Mouse (Mus musculus) ES-Bruce4 (cell line): ENCODE data around the gene Pak3.

Experiments used
- CTCF ChIP-seq: IDR thresholded peaks from one replicate; pipeline ENCODE4 v1.8.1; 2011; ENCODE audit warnings: low read depth, low read length
- EP300 ChIP-seq: IDR thresholded peaks from 2 replicates; pipeline ENCODE4 v1.6.1; 2011; ENCODE audit warnings: low read depth, low read length; ENCODE audit not compliant: insufficient read depth
- POLR2A ChIP-seq: IDR thresholded peaks from one replicate; pipeline ENCODE4 v1.8.1; 2011; ENCODE audit warnings: low read length; ENCODE audit not compliant: insufficient read depth

DNA sequence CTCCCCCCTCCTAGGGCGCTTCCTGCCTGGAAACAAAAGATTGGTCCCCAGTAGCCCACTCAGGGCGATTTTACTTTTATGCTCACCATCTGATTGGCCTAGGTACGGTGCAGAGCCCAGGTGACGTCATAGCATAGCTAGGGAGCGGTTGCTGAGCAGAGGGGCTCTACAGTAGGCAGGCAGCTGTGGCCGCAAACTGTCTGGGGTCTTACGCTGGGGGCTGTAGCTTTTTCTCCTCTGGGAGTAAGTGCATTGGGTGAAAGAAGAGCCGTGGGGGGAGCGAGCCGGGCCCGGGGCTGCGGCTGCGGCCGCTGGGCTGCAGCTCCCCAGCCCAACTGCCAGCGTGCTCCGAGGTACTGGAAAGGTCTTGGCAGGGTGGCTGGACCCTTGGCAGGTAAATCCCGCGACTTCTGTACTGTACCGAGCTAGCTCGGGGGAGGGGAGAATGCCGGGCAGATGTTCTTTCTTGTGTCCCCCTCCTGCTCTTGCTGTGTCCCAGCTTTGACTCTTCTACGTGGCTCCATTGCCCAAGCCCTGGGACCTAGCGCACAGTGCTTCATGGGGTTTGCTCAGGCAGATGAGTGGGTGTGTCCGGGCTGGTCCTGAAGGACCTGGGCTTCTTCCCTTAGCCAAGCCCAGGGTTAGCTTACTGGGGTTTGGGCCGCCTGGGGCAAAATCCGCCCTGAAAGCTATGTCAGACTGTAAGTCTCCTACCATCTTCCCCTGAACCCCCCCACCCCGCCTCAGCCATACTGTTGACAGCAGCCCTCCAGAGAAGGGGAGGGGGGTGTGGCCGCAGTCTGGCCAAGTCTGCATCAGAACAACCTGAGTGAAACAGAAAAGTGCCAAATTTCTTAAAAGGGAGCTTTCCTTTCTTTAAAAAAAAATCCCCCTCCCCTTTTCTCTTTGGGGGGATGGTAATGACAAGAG is 146.1 kb downstream of the Pak3 start:
- TF ChIP-seq EP300 (no peak), POLR2A (no peak), CTCF (no peak)
